ENCODE assay signal across 18 mouse cellular contexts in the genomic region with DNA sequence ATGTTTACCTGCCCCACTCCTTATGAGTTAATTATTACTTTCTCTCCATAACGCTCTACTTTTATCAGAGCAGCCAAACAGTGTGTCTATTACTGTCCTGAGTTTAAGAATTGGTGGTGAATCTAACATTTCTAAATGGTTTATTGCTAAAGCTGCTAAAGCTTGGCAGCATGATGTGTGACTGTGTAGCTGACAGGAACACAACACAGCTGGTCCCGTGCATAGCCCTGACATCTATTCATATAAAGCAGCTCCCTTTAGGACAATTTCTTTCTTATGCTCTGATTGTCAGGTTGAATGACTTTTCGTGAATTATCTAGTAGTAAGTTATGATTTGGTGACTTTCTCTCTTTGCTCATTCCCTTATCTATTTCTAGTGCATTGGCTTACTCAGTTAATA.
"Had no signal": no experiment of that assay in that cellular context is flagged by ENCODE, and none has a peak within 500 bp of the region (broad histone marks: within the 10 kb centered on the region; RNA-seq: fewer than 3 reads in every experiment).

No protein-coding gene starts in this region.

- DNase-seq: kidney, adult 18-20 months; kidney, adult 9 months; kidney, postnatal 36 days; layer of hippocampus, adult 9-11 months; layer of hippocampus, postnatal 36 days; liver, embryonic 13.5 days; retina, postnatal 1 day; right cerebral cortex, postnatal 25 days; spleen, adult 18-20 months; thymus, adult 18-20 months; thymus, postnatal 36 days had no signal

- H3K4me2 ChIP-seq: liver, embryonic 13.5 days; midbrain, embryonic 12.5 days; midbrain, embryonic 15.5 days; neural tube, embryonic 13.5 days had no signal

- H3K4me1 ChIP-seq: liver, embryonic 13.5 days had no signal

- H3K27ac ChIP-seq: left cerebral cortex, adult 2 months; liver, embryonic 13.5 days; macrophage; midbrain, embryonic 12.5 days; neural tube, embryonic 13.5 days had no signal

- ATAC-seq: inflammation-experienced regulatory T-cells, adult 6 months; intestine, embryonic 16.5 days; midbrain, embryonic 15.5 days had no signal

- H3K36me3 ChIP-seq: liver, embryonic 13.5 days; midbrain, embryonic 12.5 days; midbrain, embryonic 15.5 days; neural tube, embryonic 13.5 days had no signal

- H3K9ac ChIP-seq: liver, embryonic 13.5 days; midbrain, embryonic 12.5 days; midbrain, embryonic 15.5 days; neural tube, embryonic 13.5 days had no signal

- H3K9me3 ChIP-seq: liver, embryonic 13.5 days; midbrain, embryonic 12.5 days; midbrain, embryonic 15.5 days; neural tube, embryonic 13.5 days had no signal

- H3K27me3 ChIP-seq: liver, embryonic 13.5 days; midbrain, embryonic 12.5 days; midbrain, embryonic 15.5 days; neural tube, embryonic 13.5 days had no signal

- H3K4me3 ChIP-seq: left cerebral cortex, adult 2 months; liver, embryonic 13.5 days; midbrain, embryonic 12.5 days; midbrain, embryonic 15.5 days; neural tube, embryonic 13.5 days had no signal
